ENCODE assay signal across 29 mouse cellular contexts in genomic region chr2:154367510-154367909, GRCm38 (mm10). TPM values are rescaled to one million over a fixed set of nuclear protein-coding genes. Genes with fewer than 3 reads are reported as not detected.
"Had no signal": no experiment of that assay in that cellular context is flagged by ENCODE, and none has a peak within 500 bp of the region (broad histone marks: within the 10 kb centered on the region; RNA-seq: fewer than 3 reads in every experiment).

No protein-coding gene starts in this region.

- H3K27ac ChIP-seq: embryonic facial prominence, embryonic 10.5 days; embryonic facial prominence, embryonic 12.5 days; embryonic facial prominence, embryonic 13.5 days; embryonic facial prominence, embryonic 15.5 days; forebrain, embryonic 10.5 days; forebrain, embryonic 12.5 days; forebrain, embryonic 13.5 days; forebrain, embryonic 15.5 days; gastrocnemius, adult 2 months; heart, adult 2 months; heart, embryonic 10.5 days had no signal

- H3K4me1 ChIP-seq: embryonic facial prominence, embryonic 12.5 days; embryonic facial prominence, embryonic 13.5 days; heart, embryonic 10.5 days had no signal

- DNase-seq: cerebellum, adult 9-10 months; cerebellum, adult 9-11 months; cerebellum, postnatal 10 days; cerebellum, postnatal 14 days; cerebellum, postnatal 25 days; cerebellum, postnatal 36 days; embryo, embryonic 11 days; forebrain, postnatal 0 days; gastrocnemius, adult 2 months; gastrocnemius, postnatal 10 days; gastrocnemius, postnatal 14 days; gastrocnemius, postnatal 25 days; gastrocnemius, postnatal 36 days; heart, adult 18-20 months; heart, adult 2 months had no signal

- H3K4me3 ChIP-seq: embryonic facial prominence, embryonic 10.5 days; embryonic facial prominence, embryonic 12.5 days; embryonic facial prominence, embryonic 13.5 days; embryonic facial prominence, embryonic 15.5 days; erythroblast, embryonic 14.5 days; forebrain, embryonic 10.5 days; forebrain, embryonic 12.5 days; forebrain, embryonic 13.5 days; forebrain, embryonic 15.5 days; gastrocnemius, adult 2 months; heart, adult 2 months; heart, embryonic 10.5 days had no signal

- ATAC-seq: forebrain, embryonic 13.5 days; forebrain, embryonic 14.5 days; forebrain, embryonic 15.5 days; forebrain, embryonic 16.5 days; forebrain, postnatal 0 days had no signal

- H3K27me3 ChIP-seq: embryonic facial prominence, embryonic 12.5 days; embryonic facial prominence, embryonic 13.5 days; embryonic facial prominence, embryonic 15.5 days; forebrain, embryonic 12.5 days; forebrain, embryonic 13.5 days; forebrain, embryonic 15.5 days had no signal

RNA-seq across cellular contexts. Expression of gene Snta1, which starts 40.4 kb away (rescaled TPM):
- total RNA-seq: common myeloid progenitor, adult 5-6 weeks; granulocyte monocyte progenitor cell, adult 5-6 weeks had no signal
